Mouse (Mus musculus) limb, embryonic 13.5 days (tissue): ENCODE measurements around the gene Cldn3. TPM values are rescaled to one million over a fixed set of nuclear protein-coding genes. Genes with fewer than 3 reads are reported as not detected.
"Not testable (repeated sequence)": the region's sequence is repeated elsewhere in the genome, so short reads cannot be mapped to it uniquely, and the experiment has no call there.

ENCODE experiments used
- ATAC-seq: fragments of 200-750 bp; cut with Nextera tagmentation; 2 replicates; pipeline ENCODE4 v1.8.0; 2017; ENCODE audit warnings: low read depth, moderate number of reproducible peaks, moderate TSS enrichment; ENCODE audit not compliant: low FRiP score
- H3K27ac ChIP-seq: fragments of 300-500 bp; sonication (generic); 2 replicates; pipeline ENCODE4 v1.5.1; 2015; ENCODE audit warnings: inconsistent platforms, mild to moderate bottlenecking, moderate library complexity
- H3K27me3 ChIP-seq: fragments of 300-500 bp; sonication (generic); 2 replicates; pipeline ENCODE4 v1.6.1; 2015; ENCODE audit warnings: mild to moderate bottlenecking, inconsistent platforms
- H3K36me3 ChIP-seq: fragments of 300-500 bp; sonication (generic); 2 replicates; pipeline ENCODE4 v1.6.1; 2015; ENCODE audit warnings: inconsistent platforms, mild to moderate bottlenecking, moderate library complexity
- H3K4me1 ChIP-seq: fragments of 300-500 bp; sonication (generic); 2 replicates; pipeline ENCODE4 v1.6.1; 2015; ENCODE audit warnings: inconsistent platforms
- H3K4me2 ChIP-seq: fragments of 300-500 bp; sonication (generic); replicated peaks from 2 replicates; pipeline ENCODE4 v1.6.1; 2015; ENCODE audit warnings: inconsistent platforms, mild to moderate bottlenecking, moderate library complexity
- H3K4me3 ChIP-seq: fragments of 300-500 bp; sonication (generic); 2 replicates; pipeline ENCODE4 v1.5.1; 2015; ENCODE audit warnings: moderate library complexity, mild to moderate bottlenecking, inconsistent platforms
- H3K9ac ChIP-seq: fragments of 300-500 bp; sonication (generic); 2 replicates; pipeline ENCODE4 v1.6.1; 2015; ENCODE audit warnings: mild to moderate bottlenecking, inconsistent platforms
- H3K9me3 ChIP-seq: fragments of 300-500 bp; sonication (generic); 2 replicates; pipeline ENCODE4 v1.6.1; 2016; ENCODE audit warnings: inconsistent platforms
- WGBS: fragments of 180-500 bp; shearing (Covaris S2); methylation state at CpG from one replicate; pipeline ENCODE4 v1.1.7; 2015; 5-methylcytosine and 5-hydroxymethylcytosine counted together
- polyA plus RNA-seq: library from polyadenylated mRNA; unstranded; fragments of >200 nt; fragmentation: Nextera tagmentation; extraction: Ambion mirVana; gene quantifications from 2 replicates; pipeline ENCODE4 v1.2.1, GENCODE M21; 2015

The Cldn3 gene
- polyA plus RNA-seq: 8.1 and 8.4 TPM in 2 replicates

- peak; percentile 52; the same call in 1 of the 2 replicates for ATAC-seq
- WGBS: 2% methylated on average over 25 of the region's 25 CpGs
- H3K4me1 ChIP-seq: peaks cover 20% of the 10 kb centered on the region
- H3K36me3 ChIP-seq: no peaks in the 10 kb centered on the region
- peak within 1 kb of the TSS; percentile 50; the same call in 1 of the 2 replicates for H3K9ac ChIP-seq
- H3K9me3 ChIP-seq: no peaks in the 10 kb centered on the region
- no peak within 1 kb of the TSS for H3K27ac ChIP-seq
- H3K27me3 ChIP-seq: peaks cover 75% of the 10 kb centered on the region
- H3K4me2 ChIP-seq: peak within 1 kb of the TSS; percentile 59
- peak within 1 kb of the TSS; percentile 35 for H3K4me3 ChIP-seq
Measured at GRCm38 (mm10) chr5:134985633-134986297, at the start of gene Cldn3. Cldn3 (plus strand) TSS chr5:134986214.

GRCm38 (mm10) chr5:134936626-134937185 is 49.3 kb upstream of the Cldn3 start:
- Histone ChIP-seq H3K27me3 (no peaks in the 10 kb centered on the region), H3K36me3 (peaks cover 23% of the 10 kb centered on the region), H3K4me3 (no peak overlapping the region), H3K9ac (no peak overlapping the region), H3K9me3 (no peaks in the 10 kb centered on the region), H3K27ac (no peak overlapping the region), H3K4me1 (peaks cover 4% of the 10 kb centered on the region; the same call in 1 of the 2 replicates), H3K4me2 (no peak overlapping the region)
- 81% methylated on average over 6 of the region's 6 CpGs for WGBS
- ATAC-seq: no peak

- no peaks in the 10 kb centered on the region for H3K9me3 ChIP-seq
- no peaks in the 10 kb centered on the region for H3K4me1 ChIP-seq
- no peak overlapping the region for H3K9ac ChIP-seq
- no peak for ATAC-seq
- peaks cover 6% of the 10 kb centered on the region for H3K27me3 ChIP-seq
- peaks cover 17% of the 10 kb centered on the region for H3K36me3 ChIP-seq
- WGBS: 70% methylated on average over 3 of the region's 3 CpGs
- no peak overlapping the region for H3K4me3 ChIP-seq
- no peak overlapping the region for H3K4me2 ChIP-seq
- H3K27ac ChIP-seq: no peak overlapping the region
Measured at GRCm38 (mm10) chr5:134939069-134939468, 46.9 kb upstream of the Cldn3 start.

- not testable (repeated sequence) for H3K9ac ChIP-seq, H3K4me1 ChIP-seq, H3K4me3 ChIP-seq, ATAC-seq, H3K27ac ChIP-seq, H3K4me2 ChIP-seq, H3K9me3 ChIP-seq
- Histone ChIP-seq H3K36me3 (peaks cover 12% of the 10 kb centered on the region), H3K27me3 (peaks cover 11% of the 10 kb centered on the region)
- WGBS: 75% methylated on average over 3 of the region's 7 CpGs
Measured at GRCm38 (mm10) chr5:134939554-134939953, 46.5 kb upstream of the Cldn3 start.

- no peak for ATAC-seq
- no peak overlapping the region for H3K9ac ChIP-seq
- no peaks in the 10 kb centered on the region for H3K9me3 ChIP-seq
- no peaks in the 10 kb centered on the region for H3K36me3 ChIP-seq
- peaks cover 32% of the 10 kb centered on the region for H3K27me3 ChIP-seq
- no peak overlapping the region for H3K4me3 ChIP-seq
- peaks cover 8% of the 10 kb centered on the region for H3K4me1 ChIP-seq
- WGBS: 75% methylated on average over 14 of the region's 14 CpGs
- H3K27ac ChIP-seq: no peak overlapping the region; the same call in 1 of the 2 replicates
- H3K4me2 ChIP-seq: no peak overlapping the region
Measured at GRCm38 (mm10) chr5:134941472-134942209, 44.4 kb upstream of the Cldn3 start.

GRCm38 (mm10) chr5:134942740-134943139 is 43.3 kb upstream of the Cldn3 start:
- no peak overlapping the region for H3K9ac ChIP-seq
- ATAC-seq: no peak
- no peak overlapping the region for H3K27ac ChIP-seq
- no peaks in the 10 kb centered on the region for H3K36me3 ChIP-seq
- H3K27me3 ChIP-seq: peaks cover 43% of the 10 kb centered on the region
- peaks cover 18% of the 10 kb centered on the region for H3K4me1 ChIP-seq
- WGBS: 77% methylated on average over 2 of the region's 2 CpGs
- no peaks in the 10 kb centered on the region for H3K9me3 ChIP-seq
- no peak overlapping the region for H3K4me3 ChIP-seq
- no peak overlapping the region for H3K4me2 ChIP-seq

- WGBS: 72% methylated on average over 5 of the region's 5 CpGs
- no peak overlapping the region for H3K27ac ChIP-seq
- no peaks in the 10 kb centered on the region for H3K36me3 ChIP-seq
- H3K9me3 ChIP-seq: no peaks in the 10 kb centered on the region
- H3K4me3 ChIP-seq: no peak overlapping the region
- no peak for ATAC-seq
- H3K9ac ChIP-seq: no peak overlapping the region
- peaks cover 18% of the 10 kb centered on the region for H3K4me1 ChIP-seq
- H3K4me2 ChIP-seq: no peak overlapping the region
- peaks cover 48% of the 10 kb centered on the region for H3K27me3 ChIP-seq
Measured at GRCm38 (mm10) chr5:134944179-134944578, 41.8 kb upstream of the Cldn3 start.

- Histone ChIP-seq H3K27ac (no peak overlapping the region), H3K9me3 (no peaks in the 10 kb centered on the region), H3K27me3 (peaks cover 48% of the 10 kb centered on the region), H3K4me2 (peak overlapping the region; percentile 52), H3K4me1 (peaks cover 18% of the 10 kb centered on the region), H3K4me3 (peak overlapping the region; percentile 34), H3K36me3 (no peaks in the 10 kb centered on the region), H3K9ac (peak overlapping the region; percentile 54)
- ATAC-seq: no peak
- 42% methylated on average over 17 of the region's 19 CpGs for WGBS
Measured at GRCm38 (mm10) chr5:134945266-134945959, 40.6 kb upstream of the Cldn3 start.

GRCm38 (mm10) chr5:134946063-134946856 is 39.8 kb upstream of the Cldn3 start:
- Histone ChIP-seq H3K36me3 (no peaks in the 10 kb centered on the region), H3K4me3 (peak overlapping the region; percentile 34), H3K9ac (peak overlapping the region; percentile 54), H3K27ac (peak overlapping the region; percentile 22; the same call in 1 of the 2 replicates), H3K27me3 (peaks cover 48% of the 10 kb centered on the region), H3K9me3 (no peaks in the 10 kb centered on the region), H3K4me1 (peaks cover 25% of the 10 kb centered on the region), H3K4me2 (peak overlapping the region; percentile 52)
- 15% methylated on average over 43 of the region's 43 CpGs for WGBS
- ATAC-seq: no peak

- WGBS: 8% methylated on average over 11 of the region's 11 CpGs
- no peak for ATAC-seq
- peaks cover 31% of the 10 kb centered on the region for H3K4me1 ChIP-seq
- peak within 1 kb of the TSS; percentile 22; the same call in 1 of the 2 replicates for H3K27ac ChIP-seq
- H3K4me2 ChIP-seq: peak within 1 kb of the TSS; percentile 52
- H3K9ac ChIP-seq: peak within 1 kb of the TSS; percentile 54
- peaks cover 48% of the 10 kb centered on the region for H3K27me3 ChIP-seq
- no peaks in the 10 kb centered on the region for H3K36me3 ChIP-seq
- peak within 1 kb of the TSS; percentile 34 for H3K4me3 ChIP-seq
- H3K9me3 ChIP-seq: no peaks in the 10 kb centered on the region
Measured at GRCm38 (mm10) chr5:134946857-134947255, 39.2 kb upstream of the Cldn3 start, which contains the start of gene Cldn4. Cldn4 (minus strand) TSS chr5:134946934.

- 45% methylated on average over 5 of the region's 5 CpGs for WGBS
- Histone ChIP-seq H3K27me3 (peaks cover 52% of the 10 kb centered on the region), H3K9ac (no peak overlapping the region), H3K4me2 (no peak overlapping the region), H3K4me1 (peaks cover 32% of the 10 kb centered on the region), H3K9me3 (no peaks in the 10 kb centered on the region), H3K27ac (no peak overlapping the region), H3K36me3 (no peaks in the 10 kb centered on the region), H3K4me3 (no peak overlapping the region)
- ATAC-seq: no peak
Measured at GRCm38 (mm10) chr5:134947420-134948084, 38.5 kb upstream of the Cldn3 start.
